ENCODE assay signal across 23 mouse cellular contexts in the genomic region with DNA sequence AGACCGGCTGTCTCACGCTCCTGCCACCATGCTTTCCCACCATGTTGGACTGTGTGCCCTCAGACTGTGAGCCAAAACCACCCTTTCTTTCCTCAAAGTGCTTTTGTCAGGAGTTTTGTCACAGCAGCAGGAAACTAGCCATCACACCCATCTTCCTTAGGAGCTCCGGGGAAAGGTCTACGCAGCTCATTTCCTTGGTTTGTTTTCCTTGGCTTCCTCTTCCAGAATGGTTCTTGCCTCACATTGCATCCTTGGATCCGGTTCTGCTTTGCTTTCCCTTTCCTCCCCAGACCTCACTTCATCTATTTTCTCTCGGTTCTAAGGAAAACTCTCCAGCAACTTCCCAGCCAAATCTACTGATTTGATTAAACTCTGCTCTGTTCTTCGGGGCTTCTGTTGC.
DNase-seq lines count a peak whose midpoint lies in the region; ATAC-seq lines count a peak whose summit lies in the region.
"Had no signal": no experiment of that assay in that cellular context is flagged by ENCODE, and none has a peak within 500 bp of the region (broad histone marks: within the 10 kb centered on the region; RNA-seq: fewer than 3 reads in every experiment).

No protein-coding gene starts in this region.

- WGBS in embryonic facial prominence, embryonic 14.5 days: 69% methylated on average over 7 of the region's 7 CpGs
- 84% methylated on average over 7 of the region's 7 CpGs for WGBS in embryonic facial prominence, embryonic 10.5 days
- WGBS in heart, embryonic 11.5 days (ENCODE audit: insufficient replicate concordance): 75% methylated on average over 7 of the region's 7 CpGs
- 85% methylated on average over 7 of the region's 7 CpGs for WGBS in heart, embryonic 10.5 days

- H3K27me3 ChIP-seq in embryonic facial prominence, embryonic 14.5 days (replicated peaks; ENCODE audit: control insufficient read depth, insufficient read depth, low read length): no peaks in the 10 kb centered on the region
- H3K27me3 ChIP-seq in embryonic facial prominence, embryonic 10.5 days (replicated peaks; ENCODE audit: low read depth, poor library complexity, severe bottlenecking): no peaks in the 10 kb centered on the region
- H3K27me3 ChIP-seq in heart, embryonic 11.5 days (ENCODE audit: control insufficient read depth, insufficient read depth, low read length): no peaks in the 10 kb centered on the region
- no peaks in the 10 kb centered on the region for H3K27me3 ChIP-seq in heart, embryonic 10.5 days (ENCODE audit: insufficient read depth, poor library complexity, severe bottlenecking)
- H3K27me3 ChIP-seq: embryonic facial prominence, embryonic 13.5 days; forebrain, embryonic 13.5 days; forebrain, embryonic 15.5 days; Patski had no signal

- H3K9me3 ChIP-seq in embryonic facial prominence, embryonic 14.5 days (ENCODE audit: control insufficient read depth, low read length): no peaks in the 10 kb centered on the region
- H3K9me3 ChIP-seq in embryonic facial prominence, embryonic 10.5 days: no peaks in the 10 kb centered on the region
- H3K9me3 ChIP-seq in heart, embryonic 11.5 days (replicated peaks; ENCODE audit: control insufficient read depth, low read length): 0 out of 2 replicates have a peak, but pooled peaks cover 3% of the 10 kb centered on the region
- H3K9me3 ChIP-seq in heart, embryonic 10.5 days: no peaks in the 10 kb centered on the region
- H3K9me3 ChIP-seq: embryonic facial prominence, embryonic 13.5 days; forebrain, embryonic 15.5 days had no signal

- no peaks in the 10 kb centered on the region for H3K36me3 ChIP-seq in embryonic facial prominence, embryonic 14.5 days (ENCODE audit: control insufficient read depth, insufficient read depth, low read length)
- H3K36me3 ChIP-seq in embryonic facial prominence, embryonic 10.5 days (replicated peaks): no peaks in the 10 kb centered on the region
- no peaks in the 10 kb centered on the region for H3K36me3 ChIP-seq in heart, embryonic 11.5 days (ENCODE audit: control insufficient read depth, insufficient read depth, low read length)
- H3K36me3 ChIP-seq in heart, embryonic 10.5 days: peaks cover 4% of the 10 kb centered on the region; the same call in 1 of the 2 replicates
- H3K36me3 ChIP-seq: embryonic facial prominence, embryonic 13.5 days; forebrain, embryonic 15.5 days; G1E had no signal

- peak; percentile 22 for DNase-seq in embryonic facial prominence, embryonic 14.5 days (ENCODE audit: low spot score)
- no peak for DNase-seq in embryonic facial prominence, embryonic 10.5 days (ENCODE audit: low spot score)
- DNase-seq in heart, adult 18-20 months: peak; percentile 13 to 40
- peak; percentile 24 to 33 for DNase-seq in heart, adult 9 months (ENCODE audit: low spot score in 2 of 2)
- DNase-seq in heart, embryonic 10.5 days (ENCODE audit: low spot score): no peak
- DNase-seq: adrenal gland, adult 8-10 months; adrenal gland, postnatal 14 days; adrenal gland, postnatal 36 days; B cell, adult 2 months; cerebellum, adult 11-12 months; cerebellum, adult 2 months; cerebellum, adult 9-10 months; cerebellum, postnatal 10 days; cerebellum, postnatal 25 days; forebrain, postnatal 0 days had no signal

- no peak overlapping the region for H3K4me2 ChIP-seq in embryonic facial prominence, embryonic 14.5 days (ENCODE audit: low read depth, low read length)
- no peak overlapping the region for H3K4me2 ChIP-seq in heart, embryonic 11.5 days
- H3K4me2 ChIP-seq: embryonic facial prominence, embryonic 13.5 days; forebrain, embryonic 13.5 days; forebrain, embryonic 15.5 days had no signal

- H3K4me1 ChIP-seq in embryonic facial prominence, embryonic 14.5 days (ENCODE audit: control insufficient read depth, insufficient read depth, low read length): no peaks in the 10 kb centered on the region
- no peaks in the 10 kb centered on the region; the same call in 1 of the 2 replicates for H3K4me1 ChIP-seq in embryonic facial prominence, embryonic 10.5 days
- peaks cover 15% of the 10 kb centered on the region for H3K4me1 ChIP-seq in heart, embryonic 11.5 days (ENCODE audit: control insufficient read depth, insufficient read depth, low read length)
- peaks cover 31% of the 10 kb centered on the region for H3K4me1 ChIP-seq in heart, embryonic 10.5 days
- H3K4me1 ChIP-seq: forebrain, embryonic 13.5 days; forebrain, embryonic 15.5 days had no signal

- H3K27ac ChIP-seq in embryonic facial prominence, embryonic 14.5 days (replicated peaks; ENCODE audit: low read depth, low read length): no peak overlapping the region
- no peak overlapping the region for H3K27ac ChIP-seq in embryonic facial prominence, embryonic 10.5 days (replicated peaks)
- H3K27ac ChIP-seq in heart, embryonic 11.5 days (ENCODE audit: low read depth, low read length): no peak overlapping the region
- no peak overlapping the region for H3K27ac ChIP-seq in heart, embryonic 10.5 days
- H3K27ac ChIP-seq: embryonic facial prominence, embryonic 13.5 days; forebrain, embryonic 13.5 days; forebrain, embryonic 15.5 days had no signal

- no peak for ATAC-seq in embryonic facial prominence, embryonic 14.5 days (ENCODE audit: low read depth)
- no peak for ATAC-seq in heart, embryonic 11.5 days (replicated peaks; ENCODE audit: insufficient number of reproducible peaks, low FRiP score, low TSS enrichment)
- ATAC-seq: activated CD4-positive, CD25-positive, alpha-beta regulatory T cell, adult 4 months; CD4-positive, CD25-positive, alpha-beta regulatory T cell, adult 4 months; forebrain, embryonic 13.5 days; forebrain, embryonic 15.5 days; forebrain, postnatal 0 days; Patski had no signal

- H3K4me3 ChIP-seq in embryonic facial prominence, embryonic 14.5 days (ENCODE audit: low read depth, low read length): no peak overlapping the region
- H3K4me3 ChIP-seq in embryonic facial prominence, embryonic 10.5 days: no peak overlapping the region
- no peak overlapping the region for H3K4me3 ChIP-seq in heart, embryonic 11.5 days (ENCODE audit: low read depth, low read length)
- H3K4me3 ChIP-seq in heart, embryonic 10.5 days: no peak overlapping the region
- H3K4me3 ChIP-seq: embryonic facial prominence, embryonic 13.5 days; forebrain, embryonic 13.5 days; forebrain, embryonic 15.5 days had no signal

- H3K9ac ChIP-seq in embryonic facial prominence, embryonic 14.5 days (ENCODE audit: low read depth, low read length): no peak overlapping the region
- H3K9ac ChIP-seq in heart, embryonic 11.5 days (ENCODE audit: low read depth, low read length): no peak overlapping the region
- H3K9ac ChIP-seq: embryonic facial prominence, embryonic 13.5 days; forebrain, embryonic 13.5 days; forebrain, embryonic 15.5 days; forebrain, postnatal 0 days had no signal

Comparison
In these comparisons a context has a peak if more than half of its experiments do, and no peak if none do; other contexts are left out.
1. DNase-seq: peak in embryonic facial prominence, embryonic 14.5 days (single experiment), heart, adult 18-20 months (2 of 2) and heart, adult 9 months (2 of 2); none in embryonic facial prominence, embryonic 10.5 days (single experiment) and heart, embryonic 10.5 days (single experiment).